Mouse (Mus musculus) heart, embryonic 14.5 days (tissue): ENCODE data around the gene Fermt3. TPM values are rescaled to one million over a fixed set of nuclear protein-coding genes. Genes with fewer than 3 reads are reported as not detected.
"Not testable (repeated sequence)": the region's sequence is repeated elsewhere in the genome, so short reads cannot be mapped to it uniquely, and the experiment has no call there.

ENCODE experiments used
- ATAC-seq: fragments of 200-750 bp; cut with Nextera tagmentation; 2 replicates; pipeline ENCODE4 v1.8.0; 2017; ENCODE audit warnings: low read depth, moderate TSS enrichment; ENCODE audit not compliant: insufficient number of reproducible peaks, insufficient read depth, low FRiP score
- H3K27ac ChIP-seq, 2 experiments: fragments of 200-500 bp in 1 of 2; fragments of 300-500 bp in 1 of 2; sonication (generic) in 1 of 2; replicated peaks in 1 of 2; 2 replicates each; pipeline ENCODE4 v1.5.1; 2012 to 2014; ENCODE audit warnings: low read depth in 2 of 2, low read length in 2 of 2, control low read depth in 1 of 2, mild to moderate bottlenecking in 1 of 2, mixed read lengths in 1 of 2; ENCODE audit not compliant: control insufficient read depth in 1 of 2, insufficient read depth in 1 of 2
- H3K27me3 ChIP-seq: fragments of 300-500 bp; sonication (generic); 2 replicates; pipeline ENCODE4 v1.6.1; 2014; ENCODE audit warnings: mild to moderate bottlenecking, low read length, control low read depth; ENCODE audit not compliant: control insufficient read depth, insufficient read depth
- H3K36me3 ChIP-seq: fragments of 300-500 bp; sonication (generic); 2 replicates; pipeline ENCODE4 v1.6.1; 2014; ENCODE audit warnings: mild to moderate bottlenecking, control low read depth, low read length, mixed read lengths; ENCODE audit not compliant: control insufficient read depth, insufficient read depth
- H3K4me1 ChIP-seq, 2 experiments: fragments of 200-500 bp in 1 of 2; fragments of 300-500 bp in 1 of 2; sonication (generic) in 1 of 2; 2 replicates each; pipeline ENCODE4 v1.6.1; 2012 to 2014; ENCODE audit warnings: low read length in 2 of 2, control low read depth in 1 of 2, mixed read lengths in 1 of 2; ENCODE audit not compliant: control insufficient read depth in 2 of 2, insufficient read depth in 2 of 2
- H3K4me2 ChIP-seq: fragments of 300-500 bp; sonication (generic); 2 replicates; pipeline ENCODE4 v1.6.1; 2014; ENCODE audit warnings: mild to moderate bottlenecking, low read length
- H3K4me3 ChIP-seq, 2 experiments: fragments of 200-500 bp in 1 of 2; fragments of 300-500 bp in 1 of 2; sonication (generic) in 1 of 2; 2 replicates each; pipeline ENCODE4 v1.5.1; 2012 to 2014; ENCODE audit warnings: low read length in 2 of 2, mild to moderate bottlenecking in 2 of 2, control low read depth in 1 of 2, low read depth in 1 of 2, moderate library complexity in 1 of 2; ENCODE audit not compliant: control insufficient read depth in 1 of 2, insufficient read depth in 1 of 2
- H3K9ac ChIP-seq: fragments of 300-500 bp; sonication (generic); 2 replicates; pipeline ENCODE4 v1.6.1; 2014; ENCODE audit warnings: mild to moderate bottlenecking, low read length
- H3K9me3 ChIP-seq: fragments of 300-500 bp; sonication (generic); 2 replicates; pipeline ENCODE4 v1.6.1; 2016; ENCODE audit warnings: low read length, control low read depth; ENCODE audit not compliant: control insufficient read depth
- WGBS: fragments of 180-500 bp; shearing (Covaris S2); extraction: QIAGEN DNeasy Blood & Tissue Kit; methylation state at CpG from one replicate; pipeline ENCODE4 v1.1.7; 2014; 5-methylcytosine and 5-hydroxymethylcytosine counted together
- polyA plus RNA-seq: library from polyadenylated mRNA; unstranded; fragments of >200 nt; fragmentation: Nextera tagmentation; extraction: Ambion mirVana; gene quantifications from 2 replicates; pipeline ENCODE4 v1.2.1, GENCODE M21; 2014

Gene Fermt3
- polyA plus RNA-seq, 1 experiment from 2014 or later: 5.2 TPM

- Histone ChIP-seq H3K27ac (no peak overlapping the region), H3K9ac (no peak overlapping the region), H3K36me3 (peaks cover 17% of the 10 kb centered on the region), H3K27me3 (no peaks in the 10 kb centered on the region), H3K4me2 (no peak overlapping the region), H3K9me3 (no peaks in the 10 kb centered on the region), H3K4me1 (peaks cover 18 to 35% of the 10 kb centered on the region in 2 experiments), H3K4me3 (no peak overlapping the region)
- WGBS: 93% methylated on average over 8 of the region's 8 CpGs
- ATAC-seq: no peak
Observed at GRCm38 (mm10) chr19:6994002-6994401, 25.3 kb downstream of the Fermt3 start.

GRCm38 (mm10) chr19:6993011-6993770 lies 26.1 kb downstream of the Fermt3 start:
- H3K4me1 ChIP-seq: peaks cover 20 to 38% of the 10 kb centered on the region in 2 experiments
- 61% methylated on average over 14 of the region's 14 CpGs for WGBS
- H3K4me2 ChIP-seq: peak overlapping the region; percentile 78
- no peak for ATAC-seq
- no peaks in the 10 kb centered on the region for H3K9me3 ChIP-seq
- H3K27ac ChIP-seq: peak overlapping the region; percentile 79 to 81
- peaks cover 9% of the 10 kb centered on the region; the same call in 1 of the 2 replicates for H3K36me3 ChIP-seq
- H3K9ac ChIP-seq: peak overlapping the region; percentile 75
- H3K27me3 ChIP-seq: no peaks in the 10 kb centered on the region
- peak overlapping the region; percentile 52 to 61 for H3K4me3 ChIP-seq

DNA sequence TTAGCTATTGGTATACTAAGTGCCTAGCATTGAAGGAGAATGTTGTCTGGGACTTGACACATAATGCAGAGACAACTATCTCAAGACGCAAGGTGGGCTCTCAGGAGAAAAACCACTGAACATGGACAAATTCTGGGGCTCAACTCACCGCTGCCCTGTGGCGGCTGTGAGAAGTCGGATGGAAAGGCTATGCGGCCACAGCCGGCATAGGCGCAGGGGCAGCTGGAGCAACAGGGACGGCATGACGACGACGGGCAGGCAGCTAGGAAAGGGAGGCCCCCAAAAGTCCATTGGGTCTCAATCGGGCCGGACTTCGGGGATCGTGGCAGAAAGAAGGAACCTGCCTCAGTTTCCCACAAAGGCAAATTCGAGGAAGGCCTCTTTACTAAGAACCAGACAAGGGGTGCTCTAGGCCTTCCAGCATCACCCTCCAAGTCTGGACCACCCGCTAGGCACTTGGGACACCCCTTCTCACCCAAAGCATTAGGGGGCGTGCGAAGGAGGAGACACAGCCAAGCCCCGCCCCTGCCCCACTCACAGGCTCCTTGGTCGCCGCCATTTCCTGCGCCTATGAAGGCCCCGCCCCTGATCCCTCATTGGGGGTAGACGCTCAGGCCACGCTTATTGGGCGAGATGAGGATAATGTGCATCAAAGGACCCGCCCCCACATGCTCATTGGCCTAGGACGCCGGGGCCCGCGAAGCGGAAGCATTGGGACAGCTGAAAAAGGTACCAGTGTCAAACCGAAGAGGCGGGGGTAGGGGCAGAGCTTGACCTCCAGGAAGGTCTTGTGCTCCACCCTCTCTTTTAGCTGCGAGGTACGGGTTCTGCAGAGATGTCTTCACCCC lies 27.0 kb downstream of the Fermt3 start, which contains the start of gene Dnajc4:
Gene Dnajc4 (minus strand): TSS at position 562 of the 848 bp plus-strand sequence.
- H3K9me3 ChIP-seq: no peaks in the 10 kb centered on the region
- peak within 1 kb of the TSS; percentile 52 to 72 for H3K4me3 ChIP-seq
- ATAC-seq: peak; percentile 89
- peak within 1 kb of the TSS; percentile 81 for H3K9ac ChIP-seq
- peaks cover 25 to 40% of the 10 kb centered on the region in 2 experiments for H3K4me1 ChIP-seq
- peak within 1 kb of the TSS; percentile 79 to 81 for H3K27ac ChIP-seq
- peak within 1 kb of the TSS; percentile 78 for H3K4me2 ChIP-seq
- WGBS: 2% methylated on average over 37 of the region's 37 CpGs
- H3K27me3 ChIP-seq: no peaks in the 10 kb centered on the region
- H3K36me3 ChIP-seq: peaks cover 9% of the 10 kb centered on the region; the same call in 1 of the 2 replicates

GRCm38 (mm10) chr19:6991166-6991565 lies 28.1 kb downstream of the Fermt3 start:
- not testable (repeated sequence) for H3K27me3 ChIP-seq, H3K9me3 ChIP-seq, H3K27ac ChIP-seq, H3K4me2 ChIP-seq, H3K36me3 ChIP-seq, H3K4me3 ChIP-seq, H3K9ac ChIP-seq, ATAC-seq
- H3K4me1 ChIP-seq: peaks cover 21 to 35% of the 10 kb centered on the region in 2 experiments
- 88% methylated on average over 6 of the region's 6 CpGs for WGBS

- H3K4me1 ChIP-seq: peaks cover 24 to 40% of the 10 kb centered on the region in 2 experiments
- H3K9ac ChIP-seq: no peak overlapping the region
- 86% methylated on average over 6 of the region's 6 CpGs for WGBS
- no peaks in the 10 kb centered on the region for H3K27me3 ChIP-seq
- no peak overlapping the region for H3K4me3 ChIP-seq
- H3K9me3 ChIP-seq: no peaks in the 10 kb centered on the region
- ATAC-seq: no peak
- no peak overlapping the region for H3K27ac ChIP-seq
- peaks cover 12% of the 10 kb centered on the region for H3K36me3 ChIP-seq
- no peak overlapping the region for H3K4me2 ChIP-seq
Observed at GRCm38 (mm10) chr19:6990712-6991111, 28.6 kb downstream of the Fermt3 start.

- WGBS: 90% methylated on average over 8 of the region's 8 CpGs
- H3K9ac ChIP-seq: no peak overlapping the region
- H3K9me3 ChIP-seq: no peaks in the 10 kb centered on the region
- H3K27me3 ChIP-seq: no peaks in the 10 kb centered on the region
- no peak overlapping the region for H3K27ac ChIP-seq
- ATAC-seq: no peak
- peaks cover 25% of the 10 kb centered on the region for H3K36me3 ChIP-seq
- no peak overlapping the region for H3K4me2 ChIP-seq
- no peak overlapping the region for H3K4me3 ChIP-seq
- peaks cover 16 to 30% of the 10 kb centered on the region in 2 experiments for H3K4me1 ChIP-seq
Observed at GRCm38 (mm10) chr19:6989251-6989650, 30.0 kb downstream of the Fermt3 start.

DNA sequence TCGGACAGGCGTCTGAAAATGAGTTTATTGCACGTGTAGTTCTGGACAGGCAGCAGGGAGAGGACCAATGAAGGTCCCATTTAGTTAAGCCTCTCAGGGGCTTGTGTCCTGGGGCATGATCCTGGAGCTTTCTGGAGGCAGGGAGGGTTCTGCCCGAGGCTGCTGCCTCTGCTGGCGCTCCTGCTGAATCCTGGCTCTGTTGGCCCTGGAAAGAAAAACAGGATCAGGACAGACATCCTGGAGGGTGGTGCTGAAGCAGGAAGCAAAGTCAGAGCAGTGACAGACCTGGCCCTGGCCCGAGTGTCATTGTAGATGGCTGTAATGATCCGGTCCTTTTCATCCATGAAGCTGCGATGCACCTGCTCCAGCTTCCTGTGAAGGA lies 31.4 kb downstream of the Fermt3 start:
- ATAC-seq: no peak; the same call in 1 of the 2 replicates
- Histone ChIP-seq H3K9me3 (no peaks in the 10 kb centered on the region), H3K9ac (peak overlapping the region; percentile 90), H3K4me3 (peak overlapping the region; percentile 69 to 81), H3K4me1 (peaks cover 12 to 24% of the 10 kb centered on the region in 2 experiments), H3K36me3 (peaks cover 33% of the 10 kb centered on the region), H3K27me3 (no peaks in the 10 kb centered on the region), H3K27ac (peak overlapping the region; percentile 91 to 98), H3K4me2 (peak overlapping the region; percentile 75)
- 7% methylated on average over 8 of the region's 8 CpGs for WGBS
